Mouse (Mus musculus): ENCODE results near the gene Srsf1. TPM values are rescaled to one million over a fixed set of nuclear protein-coding genes. Genes with fewer than 3 reads are reported as not detected.

The Srsf1 gene
- polyA plus RNA-seq, 1 experiment, result 143 TPM

- no peak for TF ChIP-seq CTCF (IDR thresholded peaks at IDR 0.05; ENCODE audit: control insufficient read depth, insufficient read depth, insufficient read length)
- TF ChIP-seq CEBPB (IDR thresholded peaks at IDR 0.05; ENCODE audit: low read depth), result no peak
- TF ChIP-seq FOSL1 (IDR thresholded peaks at IDR 0.05; ENCODE audit: insufficient read depth, low read length, poor library complexity, severe bottlenecking), result no peak
- no peak for TF ChIP-seq USF1 (IDR thresholded peaks at IDR 0.05; ENCODE audit: low read depth)
- no peak for TF ChIP-seq MAX (IDR thresholded peaks at IDR 0.05)
- TF ChIP-seq MYOG (IDR thresholded peaks at IDR 0.05; ENCODE audit: control insufficient read depth, extremely low read depth, insufficient read length), result no peak
- TF ChIP-seq MYOD1 (IDR thresholded peaks at IDR 0.05; ENCODE audit: control insufficient read depth, insufficient read length, low read depth), result no peak
- Histone ChIP-seq H3K79me3 (ENCODE audit: low read depth) (peaks cover 35% of the 10 kb centered on the region), H3K4me3 (ENCODE audit: insufficient read depth, poor library complexity, severe bottlenecking) (peak overlapping the region; percentile 72), H3K27me3 (ENCODE audit: control insufficient read depth, insufficient read depth, insufficient read length) (no peaks in the 10 kb centered on the region), H3K79me2 (ENCODE audit: control insufficient read depth, insufficient read depth) (peaks cover 63% of the 10 kb centered on the region), H3ac (ENCODE audit: control insufficient read depth, insufficient read length, low read depth) (peak overlapping the region; percentile 95), H3K36me3 (ENCODE audit: control insufficient read depth, insufficient read depth) (no peaks in the 10 kb centered on the region)
Observed at GRCm38 (mm10) chr11:88099599-88100023, 52.4 kb downstream of the Srsf1 start.

- no peaks in the 10 kb centered on the region for H3K27me3 ChIP-seq (ENCODE audit: control insufficient read depth, insufficient read depth, insufficient read length)
- H3K79me3 ChIP-seq (ENCODE audit: low read depth), result peaks cover 36% of the 10 kb centered on the region
- H3K4me3 ChIP-seq (ENCODE audit: insufficient read depth, poor library complexity, severe bottlenecking), result peak overlapping the region; percentile 72
- no peaks in the 10 kb centered on the region for H3K36me3 ChIP-seq (ENCODE audit: control insufficient read depth, insufficient read depth)
- TF ChIP-seq MAX (IDR thresholded peaks at IDR 0.05) (no peak), CTCF (IDR thresholded peaks at IDR 0.05; ENCODE audit: control insufficient read depth, insufficient read depth, insufficient read length) (no peak), MYOD1 (IDR thresholded peaks at IDR 0.05; ENCODE audit: control insufficient read depth, insufficient read length, low read depth) (no peak)
- H3K79me2 ChIP-seq (ENCODE audit: control insufficient read depth, insufficient read depth), result peaks cover 69% of the 10 kb centered on the region
- H3ac ChIP-seq (ENCODE audit: control insufficient read depth, insufficient read length, low read depth), result no peak overlapping the region
Observed at GRCm38 (mm10) chr11:88100170-88100569, 53.0 kb downstream of the Srsf1 start.

Other genes with a start within 250 kb of the Srsf1 start
- not detected for gene Lpo, start 219.1 kb upstream of the Srsf1 start, polyA plus RNA-seq (2012; fragmentation: generic; extraction: Trizol)
- gene Mks1, start 194.2 kb upstream of the Srsf1 start, polyA plus RNA-seq (2012; fragmentation: generic; extraction: Trizol), result 5.8 TPM
- gene Epx, start 171.8 kb upstream of the Srsf1 start, polyA plus RNA-seq (2012; fragmentation: generic; extraction: Trizol), result not detected
- gene Olfr462, start 155.1 kb upstream of the Srsf1 start, polyA plus RNA-seq (2012; fragmentation: generic; extraction: Trizol), result not detected
- not detected for gene Olfr463, start 150.0 kb upstream of the Srsf1 start, polyA plus RNA-seq (2012; fragmentation: generic; extraction: Trizol)
- not detected for gene Olfr464, start 126.4 kb upstream of the Srsf1 start, polyA plus RNA-seq (2012; fragmentation: generic; extraction: Trizol)
- gene Dynll2, start 59.8 kb upstream of the Srsf1 start, polyA plus RNA-seq (2012; fragmentation: generic; extraction: Trizol), result 75.1 TPM
- gene Vezf1, start 20.9 kb downstream of the Srsf1 start, polyA plus RNA-seq (2012; fragmentation: generic; extraction: Trizol), result 13.3 TPM
- 16.2 TPM for gene Cuedc1, start 50.7 kb downstream of the Srsf1 start, polyA plus RNA-seq (2012; fragmentation: generic; extraction: Trizol)
- 191 TPM for gene Mrps23, start 157.0 kb downstream of the Srsf1 start, polyA plus RNA-seq (2012; fragmentation: generic; extraction: Trizol)
- not detected for gene Ccdc182, start 246.7 kb downstream of the Srsf1 start, polyA plus RNA-seq (2012; fragmentation: generic; extraction: Trizol)

All from C2C12 (cell line).